Mouse (Mus musculus): Measurements from ENCODE around the gene Gys1. TPM values are rescaled to one million over a fixed set of nuclear protein-coding genes. Genes with fewer than 3 reads are reported as not detected.

Gene Gys1
- polyA plus RNA-seq, 1 experiment from 2014 or later, result 28.7 TPM

GRCm38 (mm10) chr7:45412421-45412820 lies 22.2 kb upstream of the Gys1 start:
- peaks cover 72% of the 10 kb centered on the region for H3K27me3 ChIP-seq (ENCODE audit: control insufficient read depth, insufficient read depth, low read length)
- no peak for DNase-seq (ENCODE audit: low spot score)
- peaks cover 5% of the 10 kb centered on the region; the same call in 1 of the 2 replicates for H3K4me1 ChIP-seq (ENCODE audit: control insufficient read depth, insufficient read depth, low read length)
- no peak for ATAC-seq (replicated peaks; ENCODE audit: insufficient number of reproducible peaks, low FRiP score, low TSS enrichment, low read depth)
- H3K4me2 ChIP-seq (ENCODE audit: low read depth, low read length), result no peak overlapping the region
- no peak overlapping the region for H3K9ac ChIP-seq (replicated peaks; ENCODE audit: low read length)
- H3K4me3 ChIP-seq (ENCODE audit: low read depth, low read length), result no peak overlapping the region
- H3K36me3 ChIP-seq (replicated peaks; ENCODE audit: control insufficient read depth, insufficient read depth, low read depth, low read length), result no peaks in the 10 kb centered on the region
- no peak overlapping the region for H3K27ac ChIP-seq (replicated peaks; ENCODE audit: low read depth, low read length)
- 84% methylated on average over 2 of the region's 2 CpGs for WGBS
- no peaks in the 10 kb centered on the region for H3K9me3 ChIP-seq (replicated peaks; ENCODE audit: control insufficient read depth, low read length)

DNA sequence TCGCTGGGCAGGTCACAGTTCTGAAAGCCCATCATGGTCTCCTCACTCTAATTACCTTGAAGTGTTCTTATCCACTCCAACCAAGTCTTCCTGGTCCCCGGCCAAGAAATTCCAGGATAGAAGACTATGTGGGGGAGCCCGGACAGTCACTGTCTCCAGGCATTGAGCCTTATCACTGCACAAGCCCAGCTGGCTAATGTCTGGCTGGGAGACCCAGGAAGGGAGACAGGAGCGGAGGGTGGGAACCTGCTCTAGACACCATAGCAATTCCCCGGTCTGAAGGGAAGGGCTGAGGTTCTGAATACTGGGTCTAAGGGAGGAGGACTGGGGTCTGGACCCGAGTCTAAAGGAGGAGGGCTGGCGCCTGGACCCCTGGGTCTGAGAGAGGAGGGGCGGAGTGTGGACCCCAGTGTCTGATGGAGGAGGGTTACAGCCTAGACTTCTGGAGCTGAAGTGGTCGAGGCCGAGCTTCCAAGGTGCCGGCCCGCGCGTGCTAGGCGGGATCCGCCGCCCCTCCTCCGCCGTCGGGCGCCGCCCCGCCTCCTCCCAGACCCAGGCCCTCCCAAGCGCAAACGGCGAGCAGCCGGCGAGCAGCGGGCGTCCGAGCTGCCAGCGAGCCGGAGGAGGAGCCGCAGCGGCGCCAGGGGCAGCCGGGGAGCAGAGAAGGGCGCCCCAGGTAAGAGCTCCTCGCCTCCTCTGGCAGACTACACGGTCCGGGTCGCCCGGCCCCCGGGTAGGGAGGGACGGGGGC lies 21.4 kb upstream of the Gys1 start, which contains the start of gene Ntf5:
Ntf5 (plus strand) TSS at position 583 of the 751 bp plus-strand sequence.
- Histone ChIP-seq H3K36me3 (replicated peaks; ENCODE audit: control insufficient read depth, insufficient read depth, low read depth, low read length) (no peaks in the 10 kb centered on the region), H3K4me3 (ENCODE audit: low read depth, low read length) (peak within 1 kb of the TSS; percentile 44), H3K27ac (replicated peaks; ENCODE audit: low read depth, low read length) (no peak within 1 kb of the TSS; the same call in 1 of the 2 replicates), H3K4me2 (ENCODE audit: low read depth, low read length) (peak within 1 kb of the TSS; percentile 86), H3K27me3 (ENCODE audit: control insufficient read depth, insufficient read depth, low read length) (peaks cover 69% of the 10 kb centered on the region), H3K4me1 (ENCODE audit: control insufficient read depth, insufficient read depth, low read length) (peaks cover 5% of the 10 kb centered on the region; the same call in 1 of the 2 replicates), H3K9me3 (replicated peaks; ENCODE audit: control insufficient read depth, low read length) (no peaks in the 10 kb centered on the region), H3K9ac (replicated peaks; ENCODE audit: low read length) (peak within 1 kb of the TSS; percentile 56)
- ATAC-seq (replicated peaks; ENCODE audit: insufficient number of reproducible peaks, low FRiP score, low TSS enrichment, low read depth) (0 out of 2 replicates have a peak, but pooled peaks have one; percentile 12), DNase-seq (ENCODE audit: low spot score) (peak; percentile 72)
- 2% methylated on average over 42 of the region's 45 CpGs for WGBS

GRCm38 (mm10) chr7:45413864-45414739 lies 20.5 kb upstream of the Gys1 start:
- peak overlapping the region; percentile 44 for H3K4me3 ChIP-seq (ENCODE audit: low read depth, low read length)
- ATAC-seq (replicated peaks; ENCODE audit: insufficient number of reproducible peaks, low FRiP score, low TSS enrichment, low read depth) (peak; percentile 21; the same call in 1 of the 2 replicates), DNase-seq (ENCODE audit: low spot score) (peak; percentile 56)
- H3K4me2 ChIP-seq (ENCODE audit: low read depth, low read length), result peak overlapping the region; percentile 86
- H3K36me3 ChIP-seq (replicated peaks; ENCODE audit: control insufficient read depth, insufficient read depth, low read depth, low read length), result no peaks in the 10 kb centered on the region
- H3K27ac ChIP-seq (replicated peaks; ENCODE audit: low read depth, low read length), result no peak overlapping the region; the same call in 1 of the 2 replicates
- WGBS, result under 1% methylated on average over 25 of the region's 27 CpGs
- H3K4me1 ChIP-seq (ENCODE audit: control insufficient read depth, insufficient read depth, low read length), result peaks cover 5% of the 10 kb centered on the region; the same call in 1 of the 2 replicates
- no peaks in the 10 kb centered on the region for H3K9me3 ChIP-seq (replicated peaks; ENCODE audit: control insufficient read depth, low read length)
- peak overlapping the region; percentile 56 for H3K9ac ChIP-seq (replicated peaks; ENCODE audit: low read length)
- H3K27me3 ChIP-seq (ENCODE audit: control insufficient read depth, insufficient read depth, low read length), result peaks cover 65% of the 10 kb centered on the region

DNA sequence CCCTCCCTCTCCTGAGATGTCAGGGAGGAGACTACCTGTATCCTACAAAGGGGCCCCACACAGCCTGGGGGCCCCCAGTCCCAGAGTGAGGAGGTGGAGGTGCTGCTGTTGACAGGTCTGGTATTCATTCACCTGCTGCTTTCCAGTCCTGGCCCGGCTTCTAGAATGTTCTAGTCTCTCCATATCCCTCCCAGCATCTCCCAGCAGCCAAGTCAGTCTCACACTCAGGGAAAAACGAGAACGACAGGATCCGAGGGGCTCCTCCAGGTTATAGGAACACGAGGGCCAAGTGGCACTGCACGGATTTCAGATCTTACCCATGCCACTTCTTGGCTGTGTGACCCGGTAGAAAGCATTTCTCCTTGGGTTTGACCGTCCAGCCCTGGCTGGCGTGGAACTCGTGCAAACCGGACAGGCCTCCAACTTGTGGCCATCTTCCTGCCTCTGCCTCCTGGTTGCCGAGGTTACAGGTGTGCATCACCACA lies 19.9 kb upstream of the Gys1 start:
- Histone ChIP-seq H3K9me3 (replicated peaks; ENCODE audit: control insufficient read depth, low read length) (no peaks in the 10 kb centered on the region), H3K36me3 (replicated peaks; ENCODE audit: control insufficient read depth, insufficient read depth, low read depth, low read length) (no peaks in the 10 kb centered on the region), H3K9ac (replicated peaks; ENCODE audit: low read length) (no peak overlapping the region), H3K4me1 (ENCODE audit: control insufficient read depth, insufficient read depth, low read length) (peaks cover 5% of the 10 kb centered on the region; the same call in 1 of the 2 replicates), H3K27ac (replicated peaks; ENCODE audit: low read depth, low read length) (no peak overlapping the region), H3K4me2 (ENCODE audit: low read depth, low read length) (no peak overlapping the region), H3K4me3 (ENCODE audit: low read depth, low read length) (no peak overlapping the region), H3K27me3 (ENCODE audit: control insufficient read depth, insufficient read depth, low read length) (peaks cover 65% of the 10 kb centered on the region)
- WGBS, result 43% methylated on average over 12 of the region's 12 CpGs
- DNase-seq (ENCODE audit: low spot score) (no peak), ATAC-seq (replicated peaks; ENCODE audit: insufficient number of reproducible peaks, low FRiP score, low TSS enrichment, low read depth) (no peak)

DNA sequence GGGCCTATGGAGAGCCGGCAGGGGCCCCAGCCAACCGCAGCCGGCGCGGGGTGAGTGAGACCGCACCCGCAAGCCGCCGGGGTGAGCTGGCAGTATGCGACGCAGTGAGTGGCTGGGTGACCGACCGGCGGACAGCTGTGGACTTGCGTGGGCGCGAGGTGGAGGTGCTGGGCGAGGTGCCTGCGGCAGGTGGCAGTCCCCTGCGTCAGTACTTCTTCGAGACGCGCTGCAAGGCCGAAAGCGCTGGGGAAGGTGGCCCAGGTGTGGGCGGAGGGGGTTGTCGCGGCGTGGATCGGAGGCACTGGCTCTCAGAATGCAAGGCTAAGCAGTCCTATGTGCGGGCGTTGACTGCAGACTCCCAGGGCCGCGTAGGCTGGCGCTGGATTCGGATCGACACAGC lies 19.0 kb upstream of the Gys1 start:
- no peak for ATAC-seq (replicated peaks; ENCODE audit: insufficient number of reproducible peaks, low FRiP score, low TSS enrichment, low read depth)
- peaks cover 5% of the 10 kb centered on the region; the same call in 1 of the 2 replicates for H3K4me1 ChIP-seq (ENCODE audit: control insufficient read depth, insufficient read depth, low read length)
- peak overlapping the region; percentile 10; the same call in 1 of the 2 replicates for H3K4me3 ChIP-seq (ENCODE audit: low read depth, low read length)
- peak overlapping the region; percentile 25 for H3K4me2 ChIP-seq (ENCODE audit: low read depth, low read length)
- peak overlapping the region; percentile 41; the same call in 1 of the 2 replicates for H3K9ac ChIP-seq (replicated peaks; ENCODE audit: low read length)
- 10% methylated on average over 37 of the region's 37 CpGs for WGBS
- DNase-seq (ENCODE audit: low spot score), result no peak
- H3K27ac ChIP-seq (replicated peaks; ENCODE audit: low read depth, low read length), result no peak overlapping the region
- H3K27me3 ChIP-seq (ENCODE audit: control insufficient read depth, insufficient read depth, low read length), result peaks cover 68% of the 10 kb centered on the region
- no peaks in the 10 kb centered on the region for H3K36me3 ChIP-seq (replicated peaks; ENCODE audit: control insufficient read depth, insufficient read depth, low read depth, low read length)
- no peaks in the 10 kb centered on the region for H3K9me3 ChIP-seq (replicated peaks; ENCODE audit: control insufficient read depth, low read length)

- Histone ChIP-seq H3K4me3 (ENCODE audit: low read depth, low read length) (no peak overlapping the region), H3K4me1 (ENCODE audit: control insufficient read depth, insufficient read depth, low read length) (peaks cover 5% of the 10 kb centered on the region; the same call in 1 of the 2 replicates), H3K4me2 (ENCODE audit: low read depth, low read length) (0 out of 2 replicates have a peak overlapping the region, but pooled peaks have one; percentile 2), H3K27me3 (ENCODE audit: control insufficient read depth, insufficient read depth, low read length) (peaks cover 57% of the 10 kb centered on the region), H3K27ac (replicated peaks; ENCODE audit: low read depth, low read length) (no peak overlapping the region), H3K9me3 (replicated peaks; ENCODE audit: control insufficient read depth, low read length) (no peaks in the 10 kb centered on the region), H3K36me3 (replicated peaks; ENCODE audit: control insufficient read depth, insufficient read depth, low read depth, low read length) (peaks cover 9% of the 10 kb centered on the region), H3K9ac (replicated peaks; ENCODE audit: low read length) (no peak overlapping the region)
- WGBS, result 9% methylated on average over 13 of the region's 13 CpGs
- DNase-seq (ENCODE audit: low spot score), result peak; percentile 55
- ATAC-seq (replicated peaks; ENCODE audit: insufficient number of reproducible peaks, low FRiP score, low TSS enrichment, low read depth), result no peak
These were observed 16.6 kb upstream of the Gys1 start for GRCm38 (mm10) chr7:45417962-45418492.

DNA sequence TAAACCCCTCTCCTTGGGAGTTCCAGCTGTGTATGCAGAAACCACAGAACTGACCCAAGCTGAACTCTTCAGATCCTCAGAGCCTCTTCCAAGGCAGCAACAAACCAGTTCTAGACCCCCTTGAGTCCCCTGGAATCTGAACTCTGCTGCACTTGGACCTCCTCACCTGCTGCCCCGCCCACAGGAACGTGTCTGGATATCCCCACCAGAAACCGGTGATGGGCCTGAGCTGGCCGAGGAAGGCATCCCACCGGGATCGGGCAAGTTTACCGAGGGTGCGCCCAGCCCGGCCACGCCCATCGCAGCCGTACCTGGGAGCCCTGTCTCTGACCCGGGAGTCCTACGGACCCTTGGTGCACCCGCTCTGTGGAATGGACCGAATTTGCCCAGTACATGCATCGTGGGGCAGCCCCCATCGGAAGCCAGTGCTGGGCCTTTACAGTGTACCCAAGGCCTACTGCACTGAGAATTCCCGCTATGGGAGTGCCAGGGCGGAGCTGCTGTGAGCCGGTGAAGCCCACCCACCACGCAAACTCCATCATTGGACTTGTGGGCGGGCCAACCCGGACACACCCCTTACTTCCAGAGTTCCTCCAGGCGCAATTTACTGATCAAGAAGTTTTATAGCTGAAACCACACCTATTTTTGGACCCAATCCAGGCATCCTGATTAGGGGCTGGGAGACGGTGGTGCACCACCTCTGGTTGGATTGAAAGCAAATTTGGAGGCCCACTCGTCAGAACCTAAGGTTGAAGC lies 14.6 kb upstream of the Gys1 start:
- H3K9ac ChIP-seq (replicated peaks; ENCODE audit: low read length), result no peak overlapping the region
- no peaks in the 10 kb centered on the region for H3K9me3 ChIP-seq (replicated peaks; ENCODE audit: control insufficient read depth, low read length)
- peaks cover 37% of the 10 kb centered on the region for H3K27me3 ChIP-seq (ENCODE audit: control insufficient read depth, insufficient read depth, low read length)
- H3K4me1 ChIP-seq (ENCODE audit: control insufficient read depth, insufficient read depth, low read length), result peaks cover 5% of the 10 kb centered on the region; the same call in 1 of the 2 replicates
- peak; percentile 54 for DNase-seq (ENCODE audit: low spot score)
- ATAC-seq (replicated peaks; ENCODE audit: insufficient number of reproducible peaks, low FRiP score, low TSS enrichment, low read depth), result no peak
- WGBS, result 13% methylated on average over 27 of the region's 27 CpGs
- peak overlapping the region; percentile 19; the same call in 1 of the 2 replicates for H3K4me2 ChIP-seq (ENCODE audit: low read depth, low read length)
- no peak overlapping the region; the same call in 1 of the 2 replicates for H3K4me3 ChIP-seq (ENCODE audit: low read depth, low read length)
- H3K27ac ChIP-seq (replicated peaks; ENCODE audit: low read depth, low read length), result no peak overlapping the region
- H3K36me3 ChIP-seq (replicated peaks; ENCODE audit: control insufficient read depth, insufficient read depth, low read depth, low read length), result peaks cover 23% of the 10 kb centered on the region

Measured in embryonic facial prominence, embryonic 11.5 days (tissue).